Mouse (Mus musculus): ENCODE results near the gene Rce1.

GRCm38 (mm10) chr19:4605654-4606053, 19.8 kb downstream of the Rce1 start:
- no peak for TF ChIP-seq EP300 (IDR thresholded peaks at IDR 0.05)
- TF ChIP-seq CTCF (IDR thresholded peaks at IDR 0.05), result no peak
